Mouse (Mus musculus): ENCODE measurements around the gene Zfp771. TPM values are rescaled to one million over a fixed set of nuclear protein-coding genes. Genes with fewer than 3 reads are reported as not detected.
A peak's percentile ranks its signal among the peaks of the same experiment; 100 is the strongest.

Gene Zfp771
- polyA plus RNA-seq, 1 experiment from 2014 or later, result 55.8 TPM

- Histone ChIP-seq H3K9me3 (no peaks in the 10 kb centered on the region), H3K4me3 (no peak overlapping the region), H3K27ac (no peak overlapping the region), H3K4me1 (no peaks in the 10 kb centered on the region), H3K27me3 (ENCODE audit: poor library complexity, severe bottlenecking) (no peaks in the 10 kb centered on the region), H3K36me3 (replicated peaks) (peaks cover 62% of the 10 kb centered on the region)
- no peak for DNase-seq (ENCODE audit: extremely low spot score, low spot score)
- 91% methylated on average over 6 of the region's 6 CpGs for WGBS
Measured at GRCm38 (mm10) chr7:127223515-127224478, 20.3 kb upstream of the Zfp771 start.

GRCm38 (mm10) chr7:127224616-127225015, 19.5 kb upstream of the Zfp771 start:
- no peaks in the 10 kb centered on the region for H3K9me3 ChIP-seq
- no peak overlapping the region for H3K27ac ChIP-seq
- no peak overlapping the region for H3K4me3 ChIP-seq
- no peaks in the 10 kb centered on the region for H3K27me3 ChIP-seq (ENCODE audit: poor library complexity, severe bottlenecking)
- H3K4me1 ChIP-seq, result no peaks in the 10 kb centered on the region
- DNase-seq (ENCODE audit: extremely low spot score, low spot score), result no peak
- 91% methylated on average over 6 of the region's 6 CpGs for WGBS
- H3K36me3 ChIP-seq (replicated peaks), result peaks cover 70% of the 10 kb centered on the region

- Histone ChIP-seq H3K27ac (peak overlapping the region; percentile 51; the same call in 1 of the 2 replicates), H3K4me1 (peaks cover 7% of the 10 kb centered on the region), H3K36me3 (replicated peaks) (peaks cover 77% of the 10 kb centered on the region), H3K27me3 (ENCODE audit: poor library complexity, severe bottlenecking) (no peaks in the 10 kb centered on the region), H3K9me3 (no peaks in the 10 kb centered on the region), H3K4me3 (no peak overlapping the region)
- no peak for DNase-seq (ENCODE audit: extremely low spot score, low spot score)
- WGBS, result 91% methylated on average over 11 of the region's 11 CpGs
Measured at GRCm38 (mm10) chr7:127225147-127225995, 18.7 kb upstream of the Zfp771 start.

- H3K27me3 ChIP-seq (ENCODE audit: poor library complexity, severe bottlenecking), result no peaks in the 10 kb centered on the region
- H3K27ac ChIP-seq, result no peak overlapping the region
- peaks cover 30% of the 10 kb centered on the region for H3K4me1 ChIP-seq
- H3K36me3 ChIP-seq (replicated peaks), result peaks cover 69% of the 10 kb centered on the region
- H3K9me3 ChIP-seq, result no peaks in the 10 kb centered on the region
- 69% methylated on average over 4 of the region's 4 CpGs for WGBS
- peak; percentile 62 for DNase-seq (ENCODE audit: extremely low spot score, low spot score)
- no peak overlapping the region for H3K4me3 ChIP-seq
Measured at GRCm38 (mm10) chr7:127228615-127229303, 15.3 kb upstream of the Zfp771 start.

GRCm38 (mm10) chr7:127231376-127231775, 12.7 kb upstream of the Zfp771 start:
- Histone ChIP-seq H3K4me3 (peak overlapping the region; percentile 73), H3K4me1 (peaks cover 39% of the 10 kb centered on the region), H3K9me3 (peaks cover 14% of the 10 kb centered on the region), H3K36me3 (replicated peaks) (peaks cover 71% of the 10 kb centered on the region), H3K27me3 (ENCODE audit: poor library complexity, severe bottlenecking) (no peaks in the 10 kb centered on the region), H3K27ac (peak overlapping the region; percentile 100)
- 83% methylated on average over 3 of the region's 3 CpGs for WGBS
- DNase-seq (ENCODE audit: extremely low spot score, low spot score), result no peak

GRCm38 (mm10) chr7:127231826-127232621, 12.1 kb upstream of the Zfp771 start:
- 16% methylated on average over 20 of the region's 20 CpGs for WGBS
- Histone ChIP-seq H3K27me3 (ENCODE audit: poor library complexity, severe bottlenecking) (no peaks in the 10 kb centered on the region), H3K4me3 (peak overlapping the region; percentile 73), H3K36me3 (replicated peaks) (peaks cover 73% of the 10 kb centered on the region), H3K4me1 (peaks cover 39% of the 10 kb centered on the region), H3K9me3 (peaks cover 21% of the 10 kb centered on the region), H3K27ac (peak overlapping the region; percentile 100)
- no peak for DNase-seq (ENCODE audit: extremely low spot score, low spot score)

- H3K36me3 ChIP-seq (replicated peaks), result peaks cover 73% of the 10 kb centered on the region
- DNase-seq (ENCODE audit: extremely low spot score, low spot score), result peak; percentile 92
Measured at GRCm38 (mm10) chr7:127232622-127233367, 11.3 kb upstream of the Zfp771 start, which contains the start of the genes Zfp553 and Sept1. Gene Zfp553, plus strand, starts transcription at chr7:127233061. Gene Sept1, minus strand, starts transcription at chr7:127233130.

GRCm38 (mm10) chr7:127233368-127233749, 10.7 kb upstream of the Zfp771 start:
- DNase-seq (ENCODE audit: extremely low spot score, low spot score), result no peak
- H3K9me3 ChIP-seq, result peaks cover 27% of the 10 kb centered on the region
- H3K4me1 ChIP-seq, result peaks cover 39% of the 10 kb centered on the region
- peaks cover 75% of the 10 kb centered on the region for H3K36me3 ChIP-seq (replicated peaks)
- under 1% methylated on average over 27 of the region's 27 CpGs for whole genome bisulfite sequencing
- peak overlapping the region; percentile 73 for H3K4me3 ChIP-seq
- no peaks in the 10 kb centered on the region for H3K27me3 ChIP-seq (ENCODE audit: poor library complexity, severe bottlenecking)
- H3K27ac ChIP-seq, result peak overlapping the region; percentile 100

More at GRCm38 (mm10) chr7:127232622-127233367, 11.3 kb upstream of the Zfp771 start, which contains the start of the genes Zfp553 and Sept1:
- peak within 1 kb of the TSS; percentile 73 for H3K4me3 ChIP-seq
- WGBS, result under 1% methylated on average over 64 of the region's 64 CpGs
- H3K27ac ChIP-seq, result peak within 1 kb of the TSS; percentile 100
- no peaks in the 10 kb centered on the region for H3K27me3 ChIP-seq (ENCODE audit: poor library complexity, severe bottlenecking)
- peaks cover 39% of the 10 kb centered on the region for H3K4me1 ChIP-seq
- peaks cover 27% of the 10 kb centered on the region for H3K9me3 ChIP-seq

- peaks cover 39% of the 10 kb centered on the region for H3K4me1 ChIP-seq
- peaks cover 27% of the 10 kb centered on the region for H3K9me3 ChIP-seq
- WGBS, result 8% methylated on average over 9 of the region's 9 CpGs
- H3K27me3 ChIP-seq (ENCODE audit: poor library complexity, severe bottlenecking), result no peaks in the 10 kb centered on the region
- peak overlapping the region; percentile 73 for H3K4me3 ChIP-seq
- DNase-seq (ENCODE audit: extremely low spot score, low spot score), result no peak
- H3K27ac ChIP-seq, result peak overlapping the region; percentile 100
- H3K36me3 ChIP-seq (replicated peaks), result peaks cover 75% of the 10 kb centered on the region
Measured at GRCm38 (mm10) chr7:127233765-127234164, 10.3 kb upstream of the Zfp771 start.

- no peak overlapping the region for H3K27ac ChIP-seq
- peak overlapping the region; percentile 73 for H3K4me3 ChIP-seq
- 97% methylated on average over 2 of the region's 2 CpGs for WGBS
- H3K36me3 ChIP-seq (replicated peaks), result peaks cover 75% of the 10 kb centered on the region
- DNase-seq (ENCODE audit: extremely low spot score, low spot score), result no peak
- no peaks in the 10 kb centered on the region for H3K27me3 ChIP-seq (ENCODE audit: poor library complexity, severe bottlenecking)
- peaks cover 27% of the 10 kb centered on the region for H3K9me3 ChIP-seq
- peaks cover 38% of the 10 kb centered on the region for H3K4me1 ChIP-seq
Measured at GRCm38 (mm10) chr7:127234777-127235176, 9.3 kb upstream of the Zfp771 start.

GRCm38 (mm10) chr7:127243361-127243867, 660 bp upstream of the Zfp771 start:
- no peaks in the 10 kb centered on the region for H3K27me3 ChIP-seq (ENCODE audit: poor library complexity, severe bottlenecking)
- 48% methylated on average over 2 of the region's 2 CpGs for WGBS
- peak overlapping the region; percentile 80 for H3K4me3 ChIP-seq
- no peak for DNase-seq (ENCODE audit: extremely low spot score, low spot score)
- peaks cover 35% of the 10 kb centered on the region for H3K4me1 ChIP-seq
- H3K36me3 ChIP-seq (replicated peaks), result peaks cover 56% of the 10 kb centered on the region
- peaks cover 8% of the 10 kb centered on the region; the same call in 1 of the 2 replicates for H3K9me3 ChIP-seq
- H3K27ac ChIP-seq, result peak overlapping the region; percentile 94; the same call in 1 of the 2 replicates

Measured in forebrain, embryonic 10.5 days (tissue).